Mouse (Mus musculus) heart, embryonic 13.5 days (tissue): ENCODE measurements around the gene Pdx1. TPM values are rescaled to one million over a fixed set of nuclear protein-coding genes. Genes with fewer than 3 reads are reported as not detected.

ENCODE experiments used
- ATAC-seq: fragments of 200-750 bp; cut with Nextera tagmentation; 2 replicates; pipeline ENCODE4 v1.8.0; 2017; ENCODE audit warnings: moderate TSS enrichment; ENCODE audit not compliant: insufficient number of reproducible peaks, low FRiP score, low TSS enrichment; ENCODE audit errors: extremely low read depth
- H3K27ac ChIP-seq: fragments of 300-500 bp; sonication (generic); replicated peaks from 2 replicates; pipeline ENCODE4 v1.5.1; 2015; ENCODE audit warnings: moderate library complexity, mild to moderate bottlenecking, inconsistent platforms
- H3K27me3 ChIP-seq: fragments of 300-500 bp; sonication (generic); replicated peaks from 2 replicates; pipeline ENCODE4 v1.6.1; 2015; ENCODE audit warnings: mild to moderate bottlenecking, inconsistent platforms
- H3K36me3 ChIP-seq: fragments of 300-500 bp; sonication (generic); 2 replicates; pipeline ENCODE4 v1.6.1; 2015; ENCODE audit warnings: mild to moderate bottlenecking, inconsistent platforms
- H3K4me1 ChIP-seq: fragments of 300-500 bp; sonication (generic); 2 replicates; pipeline ENCODE4 v1.6.1; 2015; ENCODE audit warnings: inconsistent platforms
- H3K4me2 ChIP-seq: fragments of 300-500 bp; sonication (generic); 2 replicates; pipeline ENCODE4 v1.6.1; 2015; ENCODE audit warnings: inconsistent platforms, mild to moderate bottlenecking, moderate library complexity
- H3K4me3 ChIP-seq: fragments of 300-500 bp; sonication (generic); 2 replicates; pipeline ENCODE4 v1.5.1; 2015; ENCODE audit warnings: moderate library complexity, mild to moderate bottlenecking, inconsistent platforms
- H3K9ac ChIP-seq: fragments of 300-500 bp; sonication (generic); 2 replicates; pipeline ENCODE4 v1.6.1; 2015; ENCODE audit warnings: inconsistent platforms, mild to moderate bottlenecking, moderate library complexity
- H3K9me3 ChIP-seq: fragments of 300-500 bp; sonication (generic); 2 replicates; pipeline ENCODE4 v1.6.1; 2016; ENCODE audit warnings: inconsistent platforms
- WGBS: fragments of 180-500 bp; shearing (Covaris S2); methylation state at CpG from one replicate; pipeline ENCODE4 v1.1.7; 2015; ENCODE audit warnings: mixed read lengths; 5-methylcytosine and 5-hydroxymethylcytosine counted together
- polyA plus RNA-seq: library from polyadenylated mRNA; unstranded; fragments of >200 nt; fragmentation: Nextera tagmentation; extraction: Ambion mirVana; gene quantifications from 2 replicates; pipeline ENCODE4 v1.2.1, GENCODE M21; 2015

Pdx1 gene
- polyA plus RNA-seq, 1 experiment from 2014 or later: not detected

DNA sequence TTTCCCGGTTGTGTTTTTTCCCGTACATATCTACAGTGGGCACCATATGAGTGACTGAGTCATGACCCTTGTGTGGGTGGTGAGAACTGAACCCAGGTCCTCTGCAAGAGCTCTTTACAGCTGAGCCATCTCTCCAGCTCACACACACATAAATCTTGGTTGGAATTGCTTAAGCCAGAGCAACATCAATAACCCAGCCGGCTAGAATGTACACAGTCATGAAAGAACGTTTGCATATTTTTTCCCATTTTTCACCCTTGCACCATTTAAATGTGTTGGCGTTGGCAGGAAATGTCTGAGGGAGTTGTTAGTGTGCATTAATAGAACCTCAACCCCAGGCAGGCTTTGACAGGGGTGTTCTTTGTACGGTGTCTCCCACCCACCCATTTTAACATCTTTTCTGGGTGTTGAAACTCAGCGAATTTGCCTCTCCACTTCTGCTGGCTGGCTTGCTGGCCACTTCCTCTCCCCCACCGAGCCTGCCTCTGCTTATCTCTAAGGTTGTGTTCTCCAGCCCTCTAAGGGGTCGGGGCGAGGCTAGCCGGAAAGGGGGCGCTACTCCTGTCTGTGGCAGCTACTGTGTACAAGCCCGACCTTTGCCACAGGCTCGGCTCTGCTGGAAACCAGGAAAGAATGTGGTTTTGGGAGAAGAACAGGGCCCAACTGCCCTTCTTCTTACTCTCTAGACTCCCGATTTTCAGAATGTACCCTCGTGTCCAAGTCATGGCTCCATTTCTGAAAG, 22.2 kb downstream of the Pdx1 start:
- 21% methylated on average over 16 of the region's 16 CpGs for WGBS
- H3K27ac ChIP-seq: no peak overlapping the region
- no peaks in the 10 kb centered on the region for H3K9me3 ChIP-seq
- H3K4me3 ChIP-seq: no peak overlapping the region
- no peak for ATAC-seq
- H3K27me3 ChIP-seq: peaks cover 75% of the 10 kb centered on the region
- H3K9ac ChIP-seq: no peak overlapping the region
- peaks cover 15% of the 10 kb centered on the region for H3K4me1 ChIP-seq
- peak overlapping the region; percentile 21; the same call in 1 of the 2 replicates for H3K4me2 ChIP-seq
- no peaks in the 10 kb centered on the region for H3K36me3 ChIP-seq

- Histone ChIP-seq H3K4me2 (peak overlapping the region; percentile 21; the same call in 1 of the 2 replicates), H3K27me3 (peaks cover 75% of the 10 kb centered on the region)
- 20% methylated on average over 13 of the region's 13 CpGs for WGBS
Observed at GRCm38 (mm10) chr5:147292506-147293120, 22.9 kb downstream of the Pdx1 start.

GRCm38 (mm10) chr5:147293127-147293910, 23.6 kb downstream of the Pdx1 start:
- no peak overlapping the region for H3K4me2 ChIP-seq
- WGBS: 19% methylated on average over 18 of the region's 18 CpGs
- no peak for ATAC-seq

More at GRCm38 (mm10) chr5:147292506-147293120, 22.9 kb downstream of the Pdx1 start:
- no peak for ATAC-seq
- Histone ChIP-seq H3K27ac (no peak overlapping the region), H3K4me1 (peaks cover 15% of the 10 kb centered on the region), H3K36me3 (no peaks in the 10 kb centered on the region), H3K4me3 (no peak overlapping the region), H3K9me3 (no peaks in the 10 kb centered on the region), H3K9ac (no peak overlapping the region)

GRCm38 (mm10) chr5:147294121-147294520, 24.4 kb downstream of the Pdx1 start:
- 9% methylated on average over 20 of the region's 20 CpGs for WGBS
- Histone ChIP-seq H3K27ac (no peak overlapping the region), H3K4me1 (peaks cover 15% of the 10 kb centered on the region), H3K27me3 (peaks cover 78% of the 10 kb centered on the region), H3K4me3 (no peak overlapping the region), H3K9ac (no peak overlapping the region), H3K36me3 (no peaks in the 10 kb centered on the region), H3K4me2 (no peak overlapping the region), H3K9me3 (no peaks in the 10 kb centered on the region)
- no peak for ATAC-seq

More at GRCm38 (mm10) chr5:147293127-147293910, 23.6 kb downstream of the Pdx1 start:
- no peak overlapping the region for H3K27ac ChIP-seq
- no peaks in the 10 kb centered on the region for H3K36me3 ChIP-seq
- H3K9ac ChIP-seq: no peak overlapping the region
- no peak overlapping the region for H3K4me3 ChIP-seq
- no peaks in the 10 kb centered on the region for H3K9me3 ChIP-seq
- peaks cover 75% of the 10 kb centered on the region for H3K27me3 ChIP-seq
- H3K4me1 ChIP-seq: peaks cover 15% of the 10 kb centered on the region

DNA sequence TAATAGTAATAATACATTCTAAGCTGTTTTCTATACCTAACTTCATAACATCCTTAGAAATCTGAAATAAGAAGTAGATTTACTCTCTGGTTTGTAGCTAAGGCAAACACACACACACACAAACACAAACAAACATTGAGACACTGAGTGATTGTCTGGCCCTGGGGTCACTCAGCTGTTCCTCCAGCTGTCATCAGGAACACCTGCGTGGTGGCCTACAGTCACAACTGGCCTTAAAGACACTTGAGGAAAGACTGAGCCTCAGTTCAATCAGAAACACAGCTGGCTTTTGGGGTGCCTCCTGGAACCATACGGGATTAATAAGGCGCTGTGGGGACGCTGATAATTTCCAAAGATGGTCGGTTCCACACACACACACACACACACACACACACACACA, 27.5 kb downstream of the Pdx1 start:
- Histone ChIP-seq H3K4me3 (no peak overlapping the region), H3K4me1 (peaks cover 32% of the 10 kb centered on the region), H3K9me3 (no peaks in the 10 kb centered on the region), H3K36me3 (no peaks in the 10 kb centered on the region), H3K27me3 (peaks cover 99% of the 10 kb centered on the region), H3K27ac (no peak overlapping the region), H3K4me2 (no peak overlapping the region), H3K9ac (no peak overlapping the region)
- no peak for ATAC-seq
- WGBS: 50% methylated on average over 5 of the region's 5 CpGs

GRCm38 (mm10) chr5:147299255-147300000, 29.7 kb downstream of the Pdx1 start:
- no peak overlapping the region for H3K27ac ChIP-seq
- 0 out of 2 replicates have a peak overlapping the region, but pooled peaks have one; percentile 55 for H3K9ac ChIP-seq
- H3K4me1 ChIP-seq: peaks cover 23% of the 10 kb centered on the region
- ATAC-seq: no peak
- H3K9me3 ChIP-seq: no peaks in the 10 kb centered on the region
- peaks cover 99% of the 10 kb centered on the region for H3K27me3 ChIP-seq
- H3K4me2 ChIP-seq: peak overlapping the region; percentile 63
- no peaks in the 10 kb centered on the region for H3K36me3 ChIP-seq
- WGBS: under 1% methylated on average over 40 of the region's 41 CpGs
- peak overlapping the region; percentile 40 for H3K4me3 ChIP-seq

DNA sequence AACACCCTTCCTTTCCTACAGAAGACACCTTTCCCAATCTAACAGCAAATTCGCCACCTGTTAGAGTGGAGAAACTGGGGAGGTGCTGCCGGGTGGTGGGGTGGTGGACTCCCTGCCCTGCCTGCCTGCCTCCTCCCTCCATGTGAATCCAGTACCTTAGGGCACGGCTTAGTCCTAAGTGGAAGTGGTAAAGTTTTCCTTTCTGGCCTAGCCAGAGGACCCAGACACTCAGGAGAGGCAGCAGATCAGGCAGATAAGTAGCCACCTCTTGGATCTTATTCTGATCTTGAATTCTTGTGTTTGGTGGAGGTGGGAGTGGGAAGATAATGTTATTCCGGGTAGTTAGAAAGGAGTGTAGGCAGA, 30.2 kb downstream of the Pdx1 start:
- Histone ChIP-seq H3K4me2 (peak overlapping the region; percentile 63), H3K9me3 (no peaks in the 10 kb centered on the region), H3K27ac (no peak overlapping the region), H3K9ac (no peak overlapping the region), H3K36me3 (no peaks in the 10 kb centered on the region), H3K4me3 (peak overlapping the region; percentile 40), H3K27me3 (peaks cover 99% of the 10 kb centered on the region), H3K4me1 (peaks cover 28% of the 10 kb centered on the region)
- ATAC-seq: no peak
- under 1% methylated on average over 4 of the region's 4 CpGs for WGBS

GRCm38 (mm10) chr5:147300917-147301780, 31.4 kb downstream of the Pdx1 start:
- peaks cover 34% of the 10 kb centered on the region for H3K4me1 ChIP-seq
- H3K36me3 ChIP-seq: no peaks in the 10 kb centered on the region
- H3K27me3 ChIP-seq: peaks cover 99% of the 10 kb centered on the region
- ATAC-seq: no peak
- H3K27ac ChIP-seq: no peak overlapping the region
- no peak overlapping the region for H3K4me2 ChIP-seq
- H3K9ac ChIP-seq: no peak overlapping the region
- WGBS: 2% methylated on average over 21 of the region's 21 CpGs
- 0 out of 2 replicates have a peak overlapping the region, but pooled peaks have one; percentile 0 for H3K4me3 ChIP-seq
- no peaks in the 10 kb centered on the region for H3K9me3 ChIP-seq

DNA sequence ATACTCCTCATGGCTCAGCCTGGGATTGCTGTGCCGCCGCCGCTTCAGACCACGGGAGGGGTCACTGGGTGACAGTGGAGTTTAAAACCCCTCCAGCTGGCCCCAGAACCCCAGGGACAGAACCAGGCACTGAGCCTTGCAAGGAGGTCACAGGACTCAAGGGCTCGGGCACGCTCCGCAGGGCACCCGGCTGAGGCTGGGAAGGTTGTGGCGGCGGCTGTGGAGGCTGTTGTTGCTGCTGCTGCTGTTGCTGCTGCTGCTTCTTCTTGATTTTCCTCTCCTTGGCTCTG, 32.0 kb downstream of the Pdx1 start:
- Histone ChIP-seq H3K27me3 (peaks cover 100% of the 10 kb centered on the region), H3K4me2 (no peak overlapping the region), H3K9me3 (no peaks in the 10 kb centered on the region), H3K4me1 (peaks cover 40% of the 10 kb centered on the region), H3K4me3 (no peak overlapping the region), H3K36me3 (no peaks in the 10 kb centered on the region), H3K27ac (no peak overlapping the region), H3K9ac (no peak overlapping the region)
- WGBS: 4% methylated on average over 10 of the region's 10 CpGs
- no peak for ATAC-seq

DNA sequence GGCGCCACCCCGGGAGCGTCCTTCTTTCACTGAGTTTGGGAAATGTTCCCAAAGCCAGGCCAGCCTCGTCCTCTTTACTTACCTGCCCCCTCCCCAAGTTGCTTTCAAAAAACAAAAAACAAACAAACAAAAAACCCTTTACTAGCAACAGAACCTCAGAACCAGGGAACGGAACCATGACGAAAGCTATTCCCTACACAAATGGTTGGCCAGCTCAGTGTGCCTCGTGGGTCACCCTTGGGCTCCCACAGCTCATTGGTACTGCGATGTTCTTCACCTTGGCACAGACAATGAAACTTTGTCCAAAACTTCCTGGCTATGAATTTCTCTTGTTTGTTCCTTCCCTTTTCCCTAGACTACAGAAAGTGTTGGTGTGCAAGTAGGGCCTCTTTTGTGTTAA, 32.4 kb downstream of the Pdx1 start:
- ATAC-seq: no peak
- Histone ChIP-seq H3K4me2 (no peak overlapping the region), H3K9ac (no peak overlapping the region), H3K4me3 (no peak overlapping the region), H3K9me3 (no peaks in the 10 kb centered on the region), H3K27me3 (peaks cover 100% of the 10 kb centered on the region), H3K36me3 (no peaks in the 10 kb centered on the region), H3K4me1 (peaks cover 42% of the 10 kb centered on the region), H3K27ac (no peak overlapping the region)
- WGBS: 3% methylated on average over 8 of the region's 8 CpGs
